Mouse (Mus musculus): ENCODE results near the gene Ldb2.

The Ldb2 gene

DNA sequence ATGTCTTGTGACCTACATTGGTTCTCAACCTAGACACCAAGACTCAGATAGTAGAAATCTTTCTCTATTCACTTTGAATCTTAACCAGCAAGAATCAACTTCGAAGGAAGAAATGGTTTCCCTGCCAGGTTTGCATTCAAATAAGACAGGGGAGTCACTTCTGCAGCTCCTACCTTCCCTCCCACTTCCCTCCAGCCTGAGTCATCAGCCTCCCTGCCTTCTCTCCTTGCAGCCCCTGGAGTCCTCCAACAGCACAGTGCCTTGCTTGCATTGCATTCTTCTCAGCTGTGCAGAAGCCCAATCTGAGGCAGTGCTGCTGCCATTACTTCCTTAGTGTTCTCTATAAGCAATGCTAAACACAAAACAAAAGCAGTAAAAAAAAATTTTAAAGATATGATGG is 79.6 kb downstream of the Ldb2 start:
- DNase-seq (ENCODE audit: low read depth, low spot score), result no peak

- no peak for DNase-seq (ENCODE audit: low read depth, low spot score)
These were observed 85.0 kb downstream of the Ldb2 start for GRCm38 (mm10) chr5:44714508-44714907.

- no peak for DNase-seq (ENCODE audit: low read depth, low spot score)
These were observed 86.2 kb downstream of the Ldb2 start for GRCm38 (mm10) chr5:44713181-44713789.

DNA sequence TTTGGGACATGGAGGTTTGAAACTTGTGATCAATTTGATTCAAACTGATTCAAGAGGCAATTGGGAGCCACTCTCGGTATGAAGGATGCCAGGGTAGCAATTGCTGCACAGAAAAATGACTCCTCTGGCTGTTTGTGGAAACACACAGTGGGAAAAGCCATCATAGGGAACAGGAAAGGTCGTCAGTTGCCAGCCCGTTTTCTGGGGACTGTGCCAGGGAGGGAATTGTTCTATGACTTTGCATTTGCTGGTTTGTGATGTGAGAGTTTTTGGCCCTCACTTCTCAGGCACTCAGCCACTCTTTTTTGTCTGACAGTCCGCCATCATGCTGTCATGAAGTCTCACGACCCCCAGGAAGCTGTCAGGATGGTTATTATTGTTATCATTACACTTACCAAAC is 88.3 kb downstream of the Ldb2 start:
- no peak for DNase-seq (ENCODE audit: low read depth, low spot score)

DNA sequence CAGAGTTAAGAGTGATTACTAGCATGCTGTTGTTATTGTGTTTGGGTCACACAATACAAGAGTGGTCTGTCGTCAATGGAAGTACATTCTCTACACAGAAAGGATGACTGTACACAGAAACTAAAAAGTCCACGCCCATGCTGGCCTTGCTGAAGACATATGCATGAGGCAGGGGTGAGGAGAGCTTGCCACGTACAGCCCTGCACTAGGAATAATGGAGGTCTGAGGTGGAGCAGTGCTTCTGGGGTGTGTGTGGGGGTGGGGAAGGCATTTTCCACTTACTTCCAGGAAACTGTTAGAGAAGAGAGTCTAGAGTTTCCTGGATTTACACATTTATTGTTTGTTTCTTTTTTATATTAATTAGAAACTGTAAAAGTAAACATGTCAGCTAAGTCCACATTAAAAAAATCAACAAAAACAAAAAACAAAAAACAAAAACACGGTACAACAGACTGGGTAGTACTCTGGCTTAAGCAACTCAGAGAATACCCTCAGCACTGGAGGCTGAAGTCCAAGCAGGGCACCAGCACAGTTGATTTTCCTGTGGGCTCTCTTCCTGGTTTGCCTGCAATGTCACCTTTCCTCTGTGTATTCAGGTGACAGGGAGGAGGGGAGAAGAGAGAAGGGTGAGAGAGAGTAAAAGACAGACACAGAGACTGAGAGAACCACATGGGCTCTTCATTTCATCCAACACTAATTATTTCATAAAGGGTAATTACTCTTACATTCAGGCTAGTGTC is 89.2 kb downstream of the Ldb2 start:
- DNase-seq (ENCODE audit: low read depth, low spot score), result no peak

DNA sequence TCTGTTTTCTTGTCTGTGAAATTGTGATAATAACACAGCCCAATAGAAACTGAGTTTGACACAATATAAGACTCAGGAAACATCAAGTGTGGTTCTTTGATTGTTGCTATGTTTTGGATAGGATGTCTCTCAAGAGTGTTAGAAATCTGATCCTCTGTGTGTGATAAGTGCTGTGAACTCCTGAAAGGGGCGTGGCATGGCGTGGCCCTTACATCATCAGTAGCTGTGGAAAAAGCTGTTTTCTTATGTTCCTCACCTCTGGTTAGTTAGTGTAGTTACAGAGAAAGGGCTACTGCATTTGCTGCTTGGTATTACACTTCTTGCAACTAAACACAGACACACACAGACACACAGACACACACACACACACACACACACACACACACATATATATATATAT is 90.2 kb downstream of the Ldb2 start:
- DNase-seq (ENCODE audit: low read depth, low spot score), result no peak

GRCm38 (mm10) chr5:44707946-44708345 is 91.5 kb downstream of the Ldb2 start:
- DNase-seq (ENCODE audit: low read depth, low spot score), result no peak

DNA sequence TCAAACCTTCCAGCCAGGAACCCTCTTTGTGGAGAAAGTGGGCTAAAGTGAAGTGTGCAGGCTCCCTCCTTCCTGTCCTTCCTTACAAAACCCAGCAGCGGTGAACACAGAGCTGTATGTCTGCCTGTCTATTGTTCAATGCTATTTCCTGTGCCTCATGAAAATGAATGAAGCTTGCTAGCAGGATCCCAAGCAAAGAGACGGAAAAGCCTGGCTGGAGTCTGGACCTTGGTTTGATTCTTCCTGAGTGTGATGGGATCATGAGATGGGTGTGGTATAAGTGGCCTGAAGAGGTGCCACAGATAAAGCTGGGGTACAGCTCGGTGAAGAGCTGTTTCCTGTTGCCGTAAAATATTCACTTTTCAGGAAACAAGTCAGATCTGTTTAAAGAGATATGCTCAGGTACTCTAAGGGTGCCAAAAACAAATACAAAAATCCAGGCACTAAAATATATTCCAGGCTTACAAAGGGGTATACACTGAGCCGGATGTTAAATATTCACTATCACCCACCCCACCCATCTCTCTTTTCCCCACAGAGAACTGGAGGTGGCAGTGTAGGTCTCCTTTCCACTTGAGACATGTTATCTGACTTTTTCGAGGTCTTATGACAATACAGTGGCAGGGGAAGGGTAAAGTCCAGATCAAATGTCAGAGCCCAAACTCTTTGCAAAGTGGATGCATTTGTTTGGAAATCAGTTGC is 92.3 kb downstream of the Ldb2 start:
- DNase-seq (ENCODE audit: low read depth, low spot score), result no peak

- DNase-seq (ENCODE audit: low read depth, low spot score), result no peak
These were observed 101.5 kb downstream of the Ldb2 start for GRCm38 (mm10) chr5:44697993-44698392.

- DNase-seq (ENCODE audit: low read depth, low spot score), result no peak
These were observed 102.9 kb downstream of the Ldb2 start for GRCm38 (mm10) chr5:44696548-44696947.

DNA sequence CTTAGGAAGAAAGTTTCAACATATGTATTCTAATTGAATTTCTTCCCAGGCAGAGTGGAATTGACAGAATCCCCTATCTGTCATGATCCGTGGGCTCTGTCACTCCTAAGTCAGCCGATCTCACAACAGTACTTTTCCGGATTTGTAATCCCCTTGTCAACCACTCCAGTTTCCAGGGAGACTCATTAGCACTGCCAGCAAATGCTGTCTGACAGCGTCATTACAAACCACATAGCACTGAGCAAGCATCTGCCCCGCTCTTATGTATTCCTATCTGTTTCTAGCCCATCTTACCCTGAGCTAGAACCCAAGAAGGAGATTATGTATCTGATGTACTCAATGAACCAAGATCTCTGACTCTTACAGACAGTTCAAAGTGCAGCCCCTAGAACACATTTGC is 105.8 kb downstream of the Ldb2 start:
- DNase-seq (ENCODE audit: low read depth, low spot score), result no peak

GRCm38 (mm10) chr5:44686344-44686743 is 113.1 kb downstream of the Ldb2 start:
- no peak for DNase-seq (ENCODE audit: low read depth, low spot score)

DNA sequence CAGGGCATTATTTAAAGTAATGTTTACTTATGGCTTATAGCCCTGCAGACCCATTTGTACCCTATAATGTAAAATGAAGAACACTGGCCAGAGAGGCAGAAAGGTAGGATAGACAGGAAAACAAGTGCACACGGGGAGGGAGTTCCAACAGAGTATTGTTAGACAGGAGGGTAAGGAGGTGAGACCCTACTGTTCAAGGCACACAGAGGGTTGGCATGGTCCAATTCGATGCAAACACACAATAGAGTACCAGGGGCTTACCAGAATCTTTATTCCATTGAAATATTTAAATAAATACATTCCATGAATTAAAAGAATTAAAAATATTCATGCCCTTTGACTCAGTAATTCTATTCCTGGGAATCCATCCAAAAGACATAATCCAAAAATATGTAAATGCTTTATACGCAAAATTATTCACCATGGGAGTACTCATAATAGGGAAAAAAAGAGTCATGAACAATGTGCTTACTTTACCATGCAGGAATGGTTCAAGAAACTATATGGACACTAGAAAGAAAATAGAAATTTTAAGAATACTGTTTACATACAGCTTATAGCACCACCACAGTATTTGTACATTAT is 118.3 kb downstream of the Ldb2 start:
- DNase-seq (ENCODE audit: low read depth, low spot score), result no peak

DNA sequence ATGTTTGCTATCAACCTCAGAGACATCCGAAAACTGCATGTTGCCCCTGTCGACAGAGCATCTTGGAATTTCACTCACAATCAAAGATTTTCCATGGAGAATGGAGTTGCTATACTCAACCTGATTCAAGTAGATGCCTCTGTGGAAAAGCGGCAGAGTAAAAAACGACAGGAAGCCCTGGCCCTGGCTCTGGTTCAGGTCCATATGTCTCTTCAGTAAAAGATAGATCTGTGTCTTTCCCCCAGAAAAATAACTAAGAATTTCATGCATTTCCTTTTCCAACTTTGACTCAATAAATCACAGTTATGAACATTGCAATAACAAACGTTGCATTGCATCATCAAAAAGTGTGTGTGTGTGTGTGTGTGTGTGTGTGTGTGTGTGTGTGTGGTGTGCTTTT is 121.7 kb downstream of the Ldb2 start:
- DNase-seq (ENCODE audit: low read depth, low spot score), result no peak

DNA sequence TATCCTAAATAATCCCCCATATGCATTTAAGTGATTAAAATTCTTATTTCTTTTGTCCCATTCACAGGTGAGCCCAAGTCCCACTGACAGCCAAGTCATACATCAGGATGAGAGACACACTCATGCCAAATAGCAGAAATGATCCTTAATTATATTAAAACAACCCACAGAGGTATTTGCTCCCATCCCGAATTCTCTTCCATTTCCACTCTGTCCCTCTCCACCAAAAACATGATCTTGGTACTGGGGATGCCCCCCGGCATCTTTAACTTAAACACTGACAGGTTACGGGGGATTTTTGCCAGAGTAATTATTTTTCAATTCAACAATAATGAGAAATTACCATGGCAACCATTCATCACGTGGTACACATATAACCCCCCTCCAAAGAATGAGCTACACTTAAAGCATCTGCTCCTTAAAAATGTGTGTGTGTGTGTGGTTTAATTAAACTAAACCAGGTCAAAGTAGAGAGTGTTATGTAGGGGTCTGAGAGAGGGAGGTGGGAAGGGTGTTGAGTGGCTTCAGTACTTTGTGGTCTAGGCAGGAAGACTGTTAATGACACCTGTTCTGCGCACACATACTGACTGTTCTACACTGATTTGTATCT is 123.2 kb downstream of the Ldb2 start:
- DNase-seq (ENCODE audit: low read depth, low spot score), result no peak

- no peak for DNase-seq (ENCODE audit: low read depth, low spot score)
These were observed 129.1 kb downstream of the Ldb2 start for GRCm38 (mm10) chr5:44670336-44670735.

GRCm38 (mm10) chr5:44667907-44668306 is 131.6 kb downstream of the Ldb2 start:
- no peak for DNase-seq (ENCODE audit: low read depth, low spot score)

- no peak for DNase-seq (ENCODE audit: low read depth, low spot score)
These were observed 132.1 kb downstream of the Ldb2 start for GRCm38 (mm10) chr5:44667383-44667782.

- no peak for DNase-seq (ENCODE audit: low read depth, low spot score)
These were observed 139.8 kb downstream of the Ldb2 start for GRCm38 (mm10) chr5:44659651-44660050.

DNA sequence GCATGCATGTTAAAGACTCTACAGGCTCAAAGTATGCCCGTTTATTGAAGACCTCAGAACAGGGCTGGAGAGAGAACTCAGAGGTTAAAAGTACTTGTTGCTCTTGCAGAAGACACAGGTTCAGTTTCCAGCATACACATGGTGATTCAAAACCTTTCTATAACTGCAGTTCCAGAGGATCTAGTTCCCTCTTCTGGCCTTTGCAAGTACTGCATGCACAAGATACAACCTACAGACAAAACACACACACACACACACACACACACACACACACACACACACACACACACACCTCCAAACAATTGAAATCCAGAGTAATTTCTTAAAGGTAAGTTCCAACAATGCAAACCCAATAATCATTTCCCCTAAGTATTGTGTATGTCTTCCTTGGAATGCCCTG is 142.8 kb downstream of the Ldb2 start:
- DNase-seq (ENCODE audit: low read depth, low spot score), result peak; percentile 5

GRCm38 (mm10) chr5:44654403-44654802 is 145.1 kb downstream of the Ldb2 start:
- DNase-seq (ENCODE audit: low read depth, low spot score), result no peak

- no peak for DNase-seq (ENCODE audit: low read depth, low spot score)
These were observed 152.7 kb downstream of the Ldb2 start for GRCm38 (mm10) chr5:44646842-44647190.
